Mouse (Mus musculus) layer of hippocampus, postnatal 14 days (tissue): Measurements from ENCODE around the gene Vmn1r132. TPM values are rescaled to one million over a fixed set of nuclear protein-coding genes. Genes with fewer than 3 reads are reported as not detected.
"Not testable (repeated sequence)": the region's sequence is repeated elsewhere in the genome, so short reads cannot be mapped to it uniquely, and the experiment has no call there.

Experiments used
- DNase-seq, 2 experiments: peaks; one replicate each; pipeline ENCODE4 v3.0.0; 2021 to 2022; ENCODE audit warnings: low spot score in 2 of 2, mixed read lengths in 1 of 2
- long read RNA-seq, 2 experiments: library from polyadenylated mRNA; stranded (forward); transcript quantifications; one replicate each; pipeline ENCODE4 v2.0.0; 2021
- total RNA-seq, 2 experiments: library from RNA; stranded (reverse); gene quantifications; 2 replicates each; pipeline ENCODE4 v1.2.3; 2021

Gene Vmn1r132
- not detected for total RNA-seq
- long read RNA-seq, experiment 1 = 0 reads
- long read RNA-seq, experiment 2 = 0 reads

DNA sequence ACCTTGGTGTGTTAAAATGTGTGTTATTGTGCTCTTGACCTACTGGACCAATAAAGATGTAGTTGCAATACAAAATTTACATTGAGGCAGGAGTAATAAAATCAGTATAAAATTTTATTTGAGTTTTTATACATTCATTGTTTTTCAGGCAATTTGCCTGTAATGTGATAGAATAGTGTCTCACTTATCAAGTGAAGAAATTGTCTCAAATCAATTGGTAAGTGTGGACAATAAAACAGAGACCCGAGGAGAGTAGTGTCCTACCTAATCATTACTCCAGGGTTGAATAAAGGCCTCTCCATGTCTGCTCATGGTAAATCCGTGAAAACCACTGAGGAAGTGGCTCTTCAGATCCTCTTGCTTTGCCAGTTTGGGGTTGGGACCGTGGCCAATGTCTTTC is at the start of gene Vmn1r132:
Vmn1r132 (plus strand) TSS at position 301 of the 400 bp plus-strand sequence.
- DNase-seq = not testable (repeated sequence)

Other genes starting within 250 kb of the Vmn1r132 start
- gene Gm6882, start 181.3 kb upstream of the Vmn1r132 start, total RNA-seq = not detected
- gene Vmn1r130, start 102.3 kb upstream of the Vmn1r132 start, total RNA-seq = not detected
- not detected for gene Vmn1r131, start 68.0 kb upstream of the Vmn1r132 start, total RNA-seq
- not detected for gene Gm4175, start 147.4 kb downstream of the Vmn1r132 start, total RNA-seq
- not detected for gene Gm4177, start 182.6 kb downstream of the Vmn1r132 start, total RNA-seq
- not detected for gene Vmn1r135, start 218.3 kb downstream of the Vmn1r132 start, total RNA-seq
- gene Gm5725, start 230.2 kb downstream of the Vmn1r132 start, total RNA-seq = not detected